Mouse (Mus musculus) ovary, adult 18-20 months (tissue): Measurements from ENCODE around the gene Cutal.
A peak's percentile ranks its signal among the peaks of the same experiment; 100 is the strongest.
"Not testable (repeated sequence)": the region's sequence is repeated elsewhere in the genome, so short reads cannot be mapped to it uniquely, and the experiment has no call there.

Source experiments
- DNase-seq: peaks from one replicate; pipeline ENCODE4 v3.0.0; 2022; ENCODE audit warnings: low spot score, mixed read lengths

The Cutal gene

GRCm38 (mm10) chr2:34874271-34874670 lies at the start of gene Cutal:
Cutal (plus strand) TSS chr2:34874396.
- no peak for DNase-seq

GRCm38 (mm10) chr2:34825827-34826459 lies 48.3 kb upstream of the Cutal start, which contains the start of gene Fbxw2:
Fbxw2 (minus strand) TSS chr2:34826311.
- peak; percentile 85 for DNase-seq

GRCm38 (mm10) chr2:34826460-34827231 lies 47.5 kb upstream of the Cutal start:
- DNase-seq, result no peak

DNA sequence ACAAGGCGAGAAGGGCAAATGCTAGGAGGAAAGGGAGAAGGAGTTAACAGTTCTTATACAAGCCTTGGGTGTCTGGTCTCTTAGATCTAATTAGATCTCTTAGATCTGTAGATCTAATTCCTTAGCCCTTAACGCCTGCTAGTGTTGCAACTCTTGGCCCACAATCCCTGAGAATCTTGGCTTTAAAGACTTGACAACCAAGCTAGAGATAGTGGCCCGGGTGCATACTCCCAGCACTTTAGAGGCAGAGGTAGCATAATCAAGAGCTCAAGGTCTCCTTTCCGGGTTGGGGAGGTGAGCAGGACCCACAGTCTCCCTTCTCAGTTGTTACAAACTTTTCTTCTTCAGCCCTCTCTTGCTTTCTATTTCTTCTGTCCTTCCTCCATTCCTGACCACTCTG lies 46.6 kb upstream of the Cutal start:
- no peak for DNase-seq

- no peak for DNase-seq
Measured at GRCm38 (mm10) chr2:34828026-34828425, 46.2 kb upstream of the Cutal start.

DNA sequence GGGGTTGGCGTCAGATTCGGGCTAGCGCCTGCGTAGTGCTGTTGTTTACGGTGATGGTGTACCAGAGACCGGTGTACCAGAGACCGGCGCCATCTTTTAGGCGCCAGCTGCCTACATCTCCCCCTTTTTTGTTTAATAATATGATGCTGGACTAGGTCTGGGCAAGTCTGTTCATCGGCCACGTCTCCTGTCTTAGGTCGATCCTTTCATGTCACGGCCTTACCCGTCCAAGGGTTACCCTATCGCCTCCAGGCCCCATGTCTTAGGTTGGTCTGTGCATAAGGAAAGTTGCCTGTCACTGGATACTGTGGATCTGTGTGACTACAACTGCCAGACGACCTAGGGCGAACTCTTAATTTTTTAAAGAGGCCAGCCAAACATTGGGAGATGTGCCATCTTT lies 44.1 kb upstream of the Cutal start:
- DNase-seq, result not testable (repeated sequence)

- not testable (repeated sequence) for DNase-seq
Measured at GRCm38 (mm10) chr2:34832766-34833457, 41.3 kb upstream of the Cutal start, which contains the start of gene Gm34653. Gm34653 (plus strand) TSS chr2:34833007.

GRCm38 (mm10) chr2:34833624-34834023 lies 40.6 kb upstream of the Cutal start:
- no peak for DNase-seq

- DNase-seq, result no peak
Measured at GRCm38 (mm10) chr2:34835669-34836068, 38.5 kb upstream of the Cutal start.

- not testable (repeated sequence) for DNase-seq
Measured at GRCm38 (mm10) chr2:34840143-34840542, 34.1 kb upstream of the Cutal start.

GRCm38 (mm10) chr2:34841706-34842105 lies 32.5 kb upstream of the Cutal start:
- DNase-seq, result no peak

DNA sequence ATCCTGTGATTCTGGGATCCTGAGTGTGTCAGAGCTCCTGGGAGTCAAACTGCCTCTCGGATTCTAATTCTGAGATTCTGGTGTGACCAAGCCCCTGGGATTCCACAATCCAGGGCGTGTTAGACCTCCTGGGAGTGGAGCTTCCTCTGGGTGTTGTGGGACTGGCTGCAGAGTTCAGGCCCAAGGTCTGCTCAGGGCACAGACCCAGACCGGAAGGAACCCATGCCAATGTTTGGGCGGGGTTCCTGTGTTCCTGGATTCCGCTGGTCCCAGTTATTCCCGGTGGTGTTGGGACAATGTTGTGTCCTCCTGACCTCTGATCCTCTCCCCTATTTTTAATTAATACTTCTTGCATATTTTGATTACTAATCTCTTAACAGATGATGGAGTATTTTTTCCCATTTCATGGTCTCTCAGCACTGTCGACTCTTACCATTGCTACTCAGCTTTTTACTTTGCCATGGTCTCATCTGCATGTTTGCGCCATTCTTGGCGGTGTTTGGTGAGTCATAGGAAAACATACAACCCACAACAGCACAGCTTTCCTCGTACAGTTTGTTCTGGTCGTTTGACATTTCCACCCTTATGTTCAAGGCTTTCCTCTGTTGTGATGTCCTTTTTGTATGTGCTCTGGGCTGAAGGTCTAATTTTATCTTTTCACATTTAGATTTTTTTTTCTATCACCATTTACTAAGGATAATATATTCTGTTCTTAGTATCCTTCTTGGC lies 30.8 kb upstream of the Cutal start:
- DNase-seq, result peak; percentile 33

GRCm38 (mm10) chr2:34847702-34848101 lies 26.5 kb upstream of the Cutal start:
- no peak for DNase-seq

GRCm38 (mm10) chr2:34855265-34855664 lies 18.9 kb upstream of the Cutal start:
- no peak for DNase-seq

GRCm38 (mm10) chr2:34857728-34858127 lies 16.5 kb upstream of the Cutal start:
- DNase-seq, result no peak

DNA sequence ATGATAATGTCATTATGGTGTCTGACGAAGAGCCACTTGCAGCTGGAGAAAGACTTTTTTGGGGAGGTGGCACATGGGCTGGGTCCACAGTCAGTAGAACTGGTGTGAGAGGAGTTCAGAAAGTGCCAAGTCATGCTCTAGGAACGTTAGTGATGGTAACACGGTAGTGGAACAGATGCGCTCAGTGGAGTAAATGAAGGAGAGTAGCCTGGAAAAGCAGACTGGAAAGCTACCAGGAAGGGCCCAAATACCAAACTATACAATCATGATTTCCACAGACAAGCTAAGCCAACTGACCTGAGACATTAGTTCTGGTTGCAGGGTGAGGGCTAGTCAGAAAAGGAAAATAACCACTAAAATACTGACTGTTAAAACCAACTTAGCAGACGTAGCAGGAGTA lies 4.5 kb upstream of the Cutal start:
- no peak for DNase-seq

GRCm38 (mm10) chr2:34870520-34871474 lies 3.4 kb upstream of the Cutal start:
- peak; percentile 94 for DNase-seq

DNA sequence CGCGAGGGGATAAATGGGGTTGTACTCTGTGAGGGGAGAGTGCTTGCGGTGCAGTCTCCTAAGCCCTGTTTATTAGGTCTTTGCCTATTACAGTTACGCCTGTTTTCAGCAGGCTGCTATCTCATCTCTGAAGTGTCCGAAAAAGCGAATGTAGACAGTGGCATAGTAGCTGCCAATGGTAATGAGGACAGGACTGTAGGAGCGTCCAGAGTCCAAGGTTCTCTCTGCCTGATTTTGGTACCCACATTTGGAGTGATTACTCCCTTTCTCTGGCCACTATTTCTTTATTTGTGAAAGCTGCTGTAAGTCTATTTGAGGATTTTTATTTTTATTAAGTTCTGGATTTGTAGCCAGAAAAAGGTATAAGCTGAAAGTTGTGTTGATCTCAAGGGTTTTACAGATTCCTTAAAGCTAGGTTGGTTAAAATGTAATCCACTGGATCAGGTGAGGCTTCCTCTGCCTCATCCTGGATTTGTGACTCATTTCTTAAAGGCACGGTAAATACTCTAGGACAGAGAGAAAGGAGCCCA lies 685 bp downstream of the Cutal start, which contains the start of gene Psmd5:
Gene Psmd5 (minus strand): TSS at position 153 of the 530 bp plus-strand sequence.
- no peak for DNase-seq

DNA sequence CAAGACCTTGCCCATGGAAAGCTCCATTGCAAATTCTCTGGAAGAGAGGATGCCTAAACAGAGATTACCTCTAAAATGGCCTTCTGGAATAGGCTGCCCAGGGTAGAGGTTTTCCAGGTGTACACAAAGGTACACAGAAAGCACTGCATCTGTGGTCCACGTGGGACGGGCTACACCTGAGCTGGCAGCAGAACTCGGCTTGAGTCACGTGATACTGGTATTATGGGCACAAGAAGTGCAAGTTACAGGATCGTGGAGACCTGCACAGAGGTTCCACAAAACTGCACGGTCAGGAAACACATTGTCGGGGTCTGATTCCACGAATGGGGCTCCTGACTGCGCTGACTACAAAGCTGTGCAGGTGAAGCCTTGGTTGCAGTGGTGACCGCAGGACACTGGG lies 5.9 kb downstream of the Cutal start:
- DNase-seq, result no peak

GRCm38 (mm10) chr2:34882757-34883156 lies 8.6 kb downstream of the Cutal start:
- no peak for DNase-seq

- no peak for DNase-seq
Measured at GRCm38 (mm10) chr2:34883190-34883589, 9.0 kb downstream of the Cutal start.
